Mouse (Mus musculus) cerebellum, adult 2 months (tissue): ENCODE measurements around the gene Grm7. TPM values are rescaled to one million over a fixed set of nuclear protein-coding genes. Genes with fewer than 3 reads are reported as not detected.

Experiments used
- DNase-seq, 2 experiments: peaks; one replicate each; pipeline ENCODE4 v3.0.0; 2021
- H3K27ac ChIP-seq: fragments of 200-500 bp; 2 replicates; pipeline ENCODE4 v1.5.1; 2012; ENCODE audit warnings: low read length, control low read depth, inconsistent platforms; ENCODE audit not compliant: insufficient read depth
- H3K27me3 ChIP-seq: fragments of 200-500 bp; 2 replicates; pipeline ENCODE4 v1.6.1; 2012; ENCODE audit warnings: inconsistent platforms, mild to moderate bottlenecking, low read length, moderate library complexity; ENCODE audit not compliant: control insufficient read depth, insufficient read depth
- H3K4me1 ChIP-seq: fragments of 200-500 bp; 2 replicates; pipeline ENCODE4 v1.6.1; 2011; ENCODE audit warnings: low read length; ENCODE audit not compliant: control insufficient read depth, insufficient read depth
- H3K4me3 ChIP-seq: fragments of 200-500 bp; replicated peaks from 2 replicates; pipeline ENCODE3; 2011; ENCODE audit warnings: mild to moderate bottlenecking, low read depth, low read length, control low read depth; ENCODE audit not compliant: insufficient read depth
- CTCF ChIP-seq: fragments of 200-500 bp; IDR thresholded peaks from 2 replicates; pipeline ENCODE4 v1.5.1; 2011; ENCODE audit warnings: low read depth, mild to moderate bottlenecking, control low read depth, low read length, moderate library complexity, borderline replicate concordance; ENCODE audit not compliant: insufficient read depth
- POLR2A ChIP-seq: fragments of 200-500 bp; IDR thresholded peaks from 2 replicates; pipeline ENCODE4 v1.6.1; 2011; ENCODE audit warnings: low read length, control low read depth, borderline replicate concordance; ENCODE audit not compliant: insufficient read depth
- WGBS: fragments of 180-500 bp; shearing (Covaris S2); methylation state at CpG from one replicate; pipeline ENCODE4 v1.1.7; 2018; 5-methylcytosine and 5-hydroxymethylcytosine counted together
- polyA plus RNA-seq: library from polyadenylated mRNA; depleted of rRNA; stranded (reverse); fragments of >200 nt; gene quantifications from 2 replicates; pipeline ENCODE4 v1.2.3, GENCODE M21; 2012

The Grm7 gene
- polyA plus RNA-seq, 1 experiment: 22.9 TPM

DNA sequence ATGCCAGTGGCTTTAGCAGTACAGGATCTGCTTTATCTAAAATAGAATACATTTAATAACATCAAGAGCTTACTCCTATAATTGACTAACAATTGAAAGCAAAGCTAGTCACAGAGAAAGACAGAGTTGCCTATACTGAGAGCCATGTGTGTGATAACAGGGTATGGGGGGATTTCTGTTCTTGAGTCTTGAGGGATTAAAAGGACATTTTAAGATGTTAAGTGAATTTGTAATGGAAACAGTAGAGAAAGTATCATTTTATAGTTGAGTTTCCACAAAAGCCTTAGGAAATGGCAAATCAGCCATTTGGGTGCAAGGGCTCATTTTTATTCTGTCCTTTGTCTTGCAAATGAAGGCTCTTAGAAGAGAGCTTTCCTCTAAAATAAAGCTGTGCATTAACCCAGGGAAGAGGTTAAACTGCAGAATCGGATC, 140.1 kb downstream of the Grm7 start:
- H3K27me3 ChIP-seq: no peaks in the 10 kb centered on the region
- H3K4me1 ChIP-seq: no peaks in the 10 kb centered on the region
- WGBS: 34% methylated on average over 1 of the region's 1 CpGs
- DNase-seq: no peak
- TF ChIP-seq POLR2A (no peak), CTCF (no peak)
- H3K4me3 ChIP-seq: no peak overlapping the region
- no peak overlapping the region for H3K27ac ChIP-seq

DNA sequence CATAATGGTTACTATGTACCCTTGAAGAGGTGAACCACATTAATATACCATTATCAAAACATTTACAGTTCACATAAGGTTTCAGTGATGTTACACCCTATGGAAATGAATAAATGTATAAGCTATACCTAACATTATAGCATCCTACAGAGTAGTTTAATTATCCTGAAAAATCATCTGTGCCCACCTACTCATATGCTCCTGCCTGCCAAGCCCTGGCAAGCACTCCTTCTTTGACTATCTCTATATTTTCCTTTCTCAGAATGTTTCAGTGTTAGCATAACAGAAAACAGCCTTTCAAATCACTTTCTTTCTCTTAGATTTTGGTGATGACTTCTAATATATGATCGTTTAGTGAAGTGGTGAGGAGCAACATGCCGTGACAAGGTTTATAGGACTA, 147.3 kb downstream of the Grm7 start:
- WGBS: 90% methylated on average over 2 of the region's 2 CpGs
- no peaks in the 10 kb centered on the region for H3K4me1 ChIP-seq

DNA sequence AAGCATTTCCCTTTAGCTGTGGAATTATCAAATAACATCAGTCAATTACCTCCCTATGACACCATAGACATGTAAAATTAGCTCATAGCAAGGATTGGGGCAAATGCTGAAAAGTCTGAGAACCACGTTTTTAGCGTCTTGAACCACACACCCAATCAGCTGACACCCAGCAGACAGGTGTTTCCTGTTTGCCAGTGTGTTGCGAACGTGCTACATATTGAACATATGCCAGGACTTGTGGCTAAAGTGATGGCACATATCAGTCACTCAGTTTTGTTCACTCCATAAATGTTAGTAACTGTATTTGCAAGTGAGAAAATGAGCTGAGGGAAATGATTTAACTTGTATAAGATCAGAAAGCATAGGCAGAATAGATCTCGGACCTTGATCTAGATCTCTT, 162.1 kb downstream of the Grm7 start:
- H3K27ac ChIP-seq: no peak overlapping the region
- no peaks in the 10 kb centered on the region for H3K4me1 ChIP-seq
- TF ChIP-seq CTCF (no peak), POLR2A (no peak)
- H3K27me3 ChIP-seq: no peaks in the 10 kb centered on the region
- 81% methylated on average over 5 of the region's 5 CpGs for WGBS
- no peak for DNase-seq
- no peak overlapping the region for H3K4me3 ChIP-seq

More for the DNA sequence above, 147.3 kb downstream of the Grm7 start:
- no peak overlapping the region for H3K27ac ChIP-seq
- no peaks in the 10 kb centered on the region for H3K27me3 ChIP-seq
- no peak overlapping the region for H3K4me3 ChIP-seq
- TF ChIP-seq POLR2A (no peak), CTCF (no peak)
- DNase-seq: no peak

- Histone ChIP-seq H3K4me1 (no peaks in the 10 kb centered on the region), H3K27ac (no peak overlapping the region), H3K27me3 (no peaks in the 10 kb centered on the region), H3K4me3 (no peak overlapping the region)
- DNase-seq: no peak
- WGBS: 80% methylated on average over 5 of the region's 5 CpGs
- TF ChIP-seq POLR2A (no peak), CTCF (no peak)
Measured at GRCm38 (mm10) chr6:110812214-110812613, 166.8 kb downstream of the Grm7 start.

GRCm38 (mm10) chr6:110818236-110818635, 172.9 kb downstream of the Grm7 start:
- no peak for DNase-seq
- Histone ChIP-seq H3K4me3 (no peak overlapping the region), H3K27me3 (no peaks in the 10 kb centered on the region), H3K27ac (no peak overlapping the region), H3K4me1 (no peaks in the 10 kb centered on the region)
- WGBS: 80% methylated on average over 2 of the region's 2 CpGs
- no peak for TF ChIP-seq POLR2A
- TF ChIP-seq CTCF: no peak

- DNase-seq: no peak
- no peak overlapping the region for H3K4me3 ChIP-seq
- H3K4me1 ChIP-seq: no peaks in the 10 kb centered on the region
- H3K27me3 ChIP-seq: no peaks in the 10 kb centered on the region
- no peak for TF ChIP-seq POLR2A
- TF ChIP-seq CTCF: no peak
- H3K27ac ChIP-seq: no peak overlapping the region
Measured at GRCm38 (mm10) chr6:110868311-110868710, 222.9 kb downstream of the Grm7 start.

GRCm38 (mm10) chr6:110982013-110982412, 336.6 kb downstream of the Grm7 start:
- Histone ChIP-seq H3K27ac (no peak overlapping the region), H3K4me1 (no peaks in the 10 kb centered on the region), H3K4me3 (no peak overlapping the region), H3K27me3 (no peaks in the 10 kb centered on the region)
- no peak for TF ChIP-seq POLR2A
- TF ChIP-seq CTCF: no peak
- DNase-seq: no peak
- WGBS: 29% methylated on average over 5 of the region's 5 CpGs

GRCm38 (mm10) chr6:111039099-111039498, 393.7 kb downstream of the Grm7 start:
- Histone ChIP-seq H3K27me3 (no peaks in the 10 kb centered on the region), H3K4me1 (no peaks in the 10 kb centered on the region), H3K27ac (no peak overlapping the region), H3K4me3 (no peak overlapping the region)
- DNase-seq: no peak
- TF ChIP-seq POLR2A: no peak
- TF ChIP-seq CTCF: no peak
- WGBS: 74% methylated on average over 2 of the region's 2 CpGs

DNA sequence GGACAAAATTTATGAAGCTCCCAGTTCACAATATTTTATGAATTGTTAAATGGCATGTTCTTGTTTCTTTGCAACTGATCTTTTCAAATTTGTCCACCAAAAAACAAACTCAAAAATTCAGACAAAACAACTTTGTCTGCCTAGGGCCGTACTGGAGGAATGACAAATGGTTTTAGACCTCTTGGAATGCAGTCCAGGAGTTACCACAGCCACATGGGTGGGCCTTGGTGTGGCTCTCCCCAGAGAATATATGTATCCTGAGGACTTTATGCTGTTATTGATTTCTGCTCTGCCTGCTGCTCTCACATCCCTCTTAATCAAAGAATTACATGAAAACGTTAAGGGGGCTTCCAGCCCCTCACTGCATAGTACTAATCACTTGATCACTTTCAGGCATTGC, 400.5 kb downstream of the Grm7 start:
- TF ChIP-seq POLR2A (no peak), CTCF (no peak)
- DNase-seq: no peak
- WGBS: 65% methylated on average over 2 of the region's 2 CpGs
- Histone ChIP-seq H3K27ac (no peak overlapping the region), H3K27me3 (no peaks in the 10 kb centered on the region; the same call in 1 of the 2 replicates), H3K4me1 (no peaks in the 10 kb centered on the region), H3K4me3 (no peak overlapping the region)
